ENCODE assay signal across 9 mouse cellular contexts in genomic region chr1:43898991-43899714, GRCm38 (mm10). TPM values are rescaled to one million over a fixed set of nuclear protein-coding genes. Genes with fewer than 3 reads are reported as not detected.
A peak's percentile ranks its signal among the peaks of the same experiment; 100 is the strongest.
DNase-seq lines count a peak whose midpoint lies in the region; ATAC-seq and TF ChIP-seq lines count a peak whose summit lies in the region.
"Had no signal": no experiment of that assay in that cellular context is flagged by ENCODE, and none has a peak within 500 bp of the region (broad histone marks: within the 10 kb centered on the region; RNA-seq: fewer than 3 reads in every experiment).

No protein-coding gene starts in this region.

- H3K4me1 ChIP-seq in hindbrain, postnatal 0 days (ENCODE audit: insufficient read depth, low read length), result no peaks in the 10 kb centered on the region

- peak overlapping the region; percentile 19 for H3K4me3 ChIP-seq in hindbrain, postnatal 0 days (ENCODE audit: low read length)
- H3K4me3 ChIP-seq: myocyte had no signal

- H3K9ac ChIP-seq in hindbrain, postnatal 0 days (replicated peaks; ENCODE audit: low read length), result 0 out of 2 replicates have a peak overlapping the region, but pooled peaks have one; percentile 19

- no peak overlapping the region for H3K27ac ChIP-seq in hindbrain, postnatal 0 days

- TF ChIP-seq CTCF in hindbrain, postnatal 0 days (IDR thresholded peaks at IDR 0.05; ENCODE audit: low read depth), result peak; percentile 94

- DNase-seq in R1 (ENCODE audit: low read depth, low spot score), result peak; percentile 89
- peak; percentile 79 for DNase-seq in cerebellum, adult 9-11 months
- peak; percentile 41 to 87 for DNase-seq in frontal cortex, adult 2 months (ENCODE audit: extremely low spot score in 1 of 2, low spot score in 1 of 2)
- peak; percentile 91 for DNase-seq in hindbrain, postnatal 0 days (ENCODE audit: low spot score)
- peak; percentile 83 to 86 for DNase-seq in left cerebral cortex, adult 18-20 months (ENCODE audit: low spot score in 2 of 2)
- DNase-seq in right cerebral cortex, postnatal 10 days (ENCODE audit: low spot score in 2 of 2), result peak; percentile 77 to 86
- DNase-seq in urinary bladder, postnatal 10 days (ENCODE audit: low spot score), result peak; percentile 25

- H3K36me3 ChIP-seq in hindbrain, postnatal 0 days (ENCODE audit: insufficient read depth, low read length), result no peaks in the 10 kb centered on the region

- H3K4me2 ChIP-seq in hindbrain, postnatal 0 days (ENCODE audit: low read depth, low read length), result peak overlapping the region; percentile 59

- ATAC-seq in hindbrain, postnatal 0 days, result peak; percentile 89
- ATAC-seq in megakaryocyte, adult 5-6 weeks (ENCODE audit: poor library complexity, severe bottlenecking), result peak; percentile 64

- H3K27me3 ChIP-seq in hindbrain, postnatal 0 days (ENCODE audit: insufficient read depth, low read length), result no peaks in the 10 kb centered on the region

- H3K9me3 ChIP-seq in hindbrain, postnatal 0 days (ENCODE audit: low read length), result no peaks in the 10 kb centered on the region

- 10% methylated on average over 18 of the region's 18 CpGs for WGBS in hindbrain, postnatal 0 days

RNA-seq across cellular contexts. Expression of gene Tpp2, which starts 34.3 kb away (rescaled TPM):
- 25.7 and 27.9 TPM in 2 replicates for polyA plus RNA-seq in frontal cortex, adult 2 months (2012; rRNA removed)
- 26.4 and 28.5 TPM in 2 replicates for total RNA-seq in hindbrain, postnatal 0 days (2014; rRNA removed)
- polyA plus RNA-seq in hindbrain, postnatal 0 days (2015; fragmentation: Nextera tagmentation; extraction: Ambion mirVana), result 46.2 and 49.8 TPM in 2 replicates
- 10 to 100 TPM; 44.4 to 46.8 TPM for total RNA-seq in left cerebral cortex, adult 18-20 months (2021)
- 69.7 and 80.3 TPM in 2 replicates for total RNA-seq in megakaryocyte, adult 5-6 weeks (2015)
- 77.1 and 84.2 TPM in 2 replicates for total RNA-seq in megakaryocyte, adult 5-6 weeks (2017)

Comparison
In these comparisons a context has a peak if more than half of its experiments do, and no peak if none do; other contexts are left out.
1. DNase-seq: peak in every context shown above with its lines; median percentile 91 in hindbrain, postnatal 0 days; 89 in R1; 84 in left cerebral cortex, adult 18-20 months; 82 in right cerebral cortex, postnatal 10 days; 79 in cerebellum, adult 9-11 months; 64 in frontal cortex, adult 2 months; 25 in urinary bladder, postnatal 10 days.